Mouse (Mus musculus): ENCODE measurements around the gene Wipf2. TPM values are rescaled to one million over a fixed set of nuclear protein-coding genes. Genes with fewer than 3 reads are reported as not detected.

Gene Wipf2
- polyA plus RNA-seq, 1 experiment = 9.9 TPM

DNA sequence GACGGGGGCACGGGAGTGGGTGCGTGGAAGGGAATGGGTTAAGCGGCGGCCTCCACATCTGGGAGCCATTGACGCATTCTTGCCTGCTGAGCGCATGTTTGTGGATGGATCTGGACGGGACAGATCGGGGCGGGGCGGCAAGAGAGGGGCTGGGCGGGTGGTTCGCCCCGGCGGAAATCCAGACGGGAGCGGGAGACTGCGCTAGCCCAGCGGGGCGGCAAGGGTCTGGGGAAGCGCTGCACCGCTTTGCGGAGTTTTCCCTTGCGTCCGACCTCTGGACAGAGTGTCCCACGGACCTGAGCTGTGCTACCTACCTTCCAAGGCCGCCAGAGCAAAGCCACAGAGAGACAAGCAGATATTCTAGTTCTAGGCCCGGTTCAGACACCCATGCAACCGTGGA, 72.7 kb downstream of the Wipf2 start:
- no peaks in the 10 kb centered on the region for H3K36me3 ChIP-seq (ENCODE audit: control insufficient read depth, insufficient read depth, low read length)
- H3K4me3 ChIP-seq (ENCODE audit: insufficient read depth, low read depth, low read length) = peak overlapping the region; percentile 53
- DNase-seq = peak; percentile 86
- H3K27me3 ChIP-seq (replicated peaks; ENCODE audit: control insufficient read depth, insufficient read depth, low read length) = no peaks in the 10 kb centered on the region
- peak overlapping the region; percentile 96 for H3K27ac ChIP-seq (ENCODE audit: insufficient read depth, low read depth, low read length)
- WGBS = 7% methylated on average over 29 of the region's 29 CpGs
- peaks cover 43% of the 10 kb centered on the region for H3K4me1 ChIP-seq (ENCODE audit: control insufficient read depth, insufficient read depth, low read length)
- peak; percentile 70 for TF ChIP-seq POLR2A (IDR thresholded peaks at IDR 0.05; ENCODE audit: low read depth, low read length)
- TF ChIP-seq CTCF (conservative IDR thresholded peaks at IDR 0.05; ENCODE audit: insufficient read depth, insufficient read length, low read depth, low read length) = no peak

DNA sequence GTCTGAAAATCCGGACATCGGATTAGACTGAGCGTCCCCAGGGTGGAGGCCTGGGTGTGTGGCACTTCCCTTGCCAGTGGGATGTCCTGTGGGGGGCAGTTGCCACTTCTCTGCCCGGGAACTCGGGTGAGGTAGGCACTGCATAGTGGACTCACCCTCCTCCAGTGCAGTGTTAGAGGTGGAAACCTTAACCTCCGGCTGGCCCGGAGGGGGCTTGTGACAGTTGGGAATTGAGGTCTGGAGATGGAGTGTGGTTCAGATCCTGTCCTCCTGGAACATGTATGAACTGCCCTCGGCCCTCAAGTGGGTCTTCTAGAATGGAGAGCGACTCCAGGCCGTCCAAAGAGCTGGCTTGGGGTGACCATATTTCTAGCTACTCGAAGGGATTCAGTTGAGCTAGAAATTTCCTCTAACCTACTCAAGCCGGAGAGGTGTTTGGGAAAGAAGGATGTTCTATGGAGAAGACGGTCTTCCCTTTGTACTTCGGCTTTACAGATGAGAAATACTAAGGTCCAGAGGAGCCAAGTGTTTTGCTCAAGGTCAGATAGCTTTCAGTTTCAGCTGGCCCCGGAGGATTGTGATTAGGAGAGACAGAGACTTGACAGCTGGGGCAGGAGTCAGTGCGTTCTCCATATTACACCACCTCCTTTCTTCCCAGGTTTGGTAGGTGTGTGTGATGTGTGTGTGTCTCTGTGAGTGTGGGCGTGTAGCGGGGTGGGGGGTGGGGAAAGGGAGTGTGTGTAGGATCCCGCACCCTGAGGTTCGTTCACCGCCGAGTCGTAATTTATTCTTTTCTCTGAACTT, 73.4 kb downstream of the Wipf2 start:
- H3K4me3 ChIP-seq (ENCODE audit: insufficient read depth, low read depth, low read length) = peak overlapping the region; percentile 53
- peak; percentile 59 for DNase-seq
- 5% methylated on average over 23 of the region's 23 CpGs for WGBS
- H3K27ac ChIP-seq (ENCODE audit: insufficient read depth, low read depth, low read length) = peak overlapping the region; percentile 96
- H3K36me3 ChIP-seq (ENCODE audit: control insufficient read depth, insufficient read depth, low read length) = no peaks in the 10 kb centered on the region
- peaks cover 43% of the 10 kb centered on the region for H3K4me1 ChIP-seq (ENCODE audit: control insufficient read depth, insufficient read depth, low read length)
- no peaks in the 10 kb centered on the region for H3K27me3 ChIP-seq (replicated peaks; ENCODE audit: control insufficient read depth, insufficient read depth, low read length)
- TF ChIP-seq CTCF (conservative IDR thresholded peaks at IDR 0.05; ENCODE audit: insufficient read depth, insufficient read length, low read depth, low read length) = no peak
- TF ChIP-seq POLR2A (IDR thresholded peaks at IDR 0.05; ENCODE audit: low read depth, low read length) = no peak

DNA sequence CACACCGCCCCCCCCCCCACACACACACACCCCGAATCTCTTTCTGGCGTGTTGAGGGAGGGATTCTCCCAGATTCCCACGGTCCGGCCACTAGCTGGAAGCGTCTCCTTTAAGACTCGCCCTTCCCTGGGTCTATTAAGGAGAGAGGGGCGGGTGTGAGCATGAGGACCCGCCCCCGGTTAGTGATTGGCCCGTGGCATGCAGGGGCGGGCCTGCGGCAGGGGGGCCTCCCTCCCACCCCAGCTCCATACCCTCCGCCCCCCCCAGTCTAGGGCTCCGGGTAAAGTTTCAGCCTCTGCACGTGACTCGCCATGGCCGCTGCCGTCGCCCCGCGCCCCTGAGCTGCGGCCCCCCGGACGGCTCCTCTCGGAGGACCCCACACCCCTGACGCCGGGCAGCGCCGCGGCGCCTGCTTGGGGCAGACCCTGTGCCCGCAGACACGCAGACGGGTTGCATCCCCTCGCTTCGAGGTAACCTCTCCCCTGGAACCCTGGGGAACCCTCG, 74.0 kb downstream of the Wipf2 start:
- under 1% methylated on average over 38 of the region's 38 CpGs for WGBS
- Histone ChIP-seq H3K27me3 (replicated peaks; ENCODE audit: control insufficient read depth, insufficient read depth, low read length) (no peaks in the 10 kb centered on the region), H3K4me3 (ENCODE audit: insufficient read depth, low read depth, low read length) (peak overlapping the region; percentile 93), H3K4me1 (ENCODE audit: control insufficient read depth, insufficient read depth, low read length) (peaks cover 46% of the 10 kb centered on the region), H3K27ac (ENCODE audit: insufficient read depth, low read depth, low read length) (peak overlapping the region; percentile 97), H3K36me3 (ENCODE audit: control insufficient read depth, insufficient read depth, low read length) (no peaks in the 10 kb centered on the region)
- DNase-seq = peak; percentile 96
- TF ChIP-seq POLR2A (IDR thresholded peaks at IDR 0.05; ENCODE audit: low read depth, low read length) (no peak), CTCF (conservative IDR thresholded peaks at IDR 0.05; ENCODE audit: insufficient read depth, insufficient read length, low read depth, low read length) (no peak)

DNA sequence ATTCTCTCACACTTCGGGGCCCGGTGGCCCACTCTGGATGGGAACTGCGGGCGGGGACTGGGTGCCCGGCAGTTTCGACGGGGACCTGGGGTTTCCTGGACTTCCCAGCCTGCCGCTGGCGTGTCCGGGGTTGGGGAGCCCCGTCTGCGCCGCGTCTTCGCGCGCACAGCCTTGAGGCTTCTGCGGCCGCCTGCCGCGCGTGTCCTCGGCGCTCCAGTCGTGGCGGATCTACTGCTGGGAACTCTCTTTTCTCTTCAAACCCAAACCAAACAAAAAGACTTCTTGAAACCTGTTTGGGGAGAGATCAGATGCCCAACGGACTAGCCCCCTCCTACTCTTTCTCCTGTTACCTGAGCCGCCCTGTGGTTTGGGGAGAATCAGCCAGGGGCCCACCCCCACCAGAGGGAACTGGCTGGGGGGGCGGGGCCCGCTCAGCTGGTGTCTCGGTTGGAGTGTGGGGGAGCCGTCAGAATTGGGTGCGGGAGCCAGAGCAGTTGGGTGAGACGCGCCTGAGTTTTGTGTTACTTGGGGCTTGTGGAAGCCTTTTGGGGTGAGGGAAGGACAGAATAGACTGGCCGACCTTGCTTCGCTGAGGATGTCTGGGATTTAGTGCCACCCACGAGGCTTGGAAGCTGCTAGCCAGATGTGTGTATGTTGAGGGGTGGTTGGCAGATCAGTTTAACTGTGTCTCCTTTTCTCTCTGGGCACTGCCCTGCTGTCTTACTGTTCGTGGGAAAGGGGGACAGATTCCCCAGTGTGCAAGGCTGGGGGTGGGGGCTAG, 74.7 kb downstream of the Wipf2 start:
- H3K4me3 ChIP-seq (ENCODE audit: insufficient read depth, low read depth, low read length) = peak overlapping the region; percentile 93
- no peaks in the 10 kb centered on the region for H3K36me3 ChIP-seq (ENCODE audit: control insufficient read depth, insufficient read depth, low read length)
- DNase-seq = peak; percentile 69
- peaks cover 48% of the 10 kb centered on the region for H3K4me1 ChIP-seq (ENCODE audit: control insufficient read depth, insufficient read depth, low read length)
- no peaks in the 10 kb centered on the region for H3K27me3 ChIP-seq (replicated peaks; ENCODE audit: control insufficient read depth, insufficient read depth, low read length)
- TF ChIP-seq CTCF (conservative IDR thresholded peaks at IDR 0.05; ENCODE audit: insufficient read depth, insufficient read length, low read depth, low read length) (no peak), POLR2A (IDR thresholded peaks at IDR 0.05; ENCODE audit: low read depth, low read length) (no peak)
- H3K27ac ChIP-seq (ENCODE audit: insufficient read depth, low read depth, low read length) = peak overlapping the region; percentile 97
- WGBS = 2% methylated on average over 39 of the region's 39 CpGs

DNA sequence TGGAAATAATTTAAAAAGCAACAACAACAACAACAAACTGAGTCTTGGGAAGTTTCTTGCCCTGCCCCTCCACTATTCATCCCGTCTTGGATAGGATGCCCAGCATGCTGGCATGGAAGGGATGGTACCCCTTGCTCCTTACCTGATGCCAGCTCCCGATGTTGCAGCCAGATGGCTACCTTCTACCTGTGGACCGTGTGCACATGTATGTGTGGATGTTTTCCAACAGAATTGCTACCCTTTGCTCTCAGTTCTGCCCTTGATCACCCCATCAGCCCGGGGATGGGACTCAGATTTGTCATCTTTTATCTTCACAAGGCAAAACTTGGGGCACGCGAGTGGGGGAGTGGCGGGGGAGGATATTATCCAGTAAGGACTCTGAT, 75.3 kb downstream of the Wipf2 start:
- H3K27me3 ChIP-seq (replicated peaks; ENCODE audit: control insufficient read depth, insufficient read depth, low read length) = no peaks in the 10 kb centered on the region
- H3K4me3 ChIP-seq (ENCODE audit: insufficient read depth, low read depth, low read length) = peak overlapping the region; percentile 93
- no peak overlapping the region for H3K27ac ChIP-seq (ENCODE audit: insufficient read depth, low read depth, low read length)
- DNase-seq = no peak
- H3K4me1 ChIP-seq (ENCODE audit: control insufficient read depth, insufficient read depth, low read length) = peaks cover 54% of the 10 kb centered on the region
- 37% methylated on average over 7 of the region's 7 CpGs for WGBS
- H3K36me3 ChIP-seq (ENCODE audit: control insufficient read depth, insufficient read depth, low read length) = no peaks in the 10 kb centered on the region
- TF ChIP-seq POLR2A (IDR thresholded peaks at IDR 0.05; ENCODE audit: low read depth, low read length) (no peak), CTCF (conservative IDR thresholded peaks at IDR 0.05; ENCODE audit: insufficient read depth, insufficient read length, low read depth, low read length) (no peak)

DNA sequence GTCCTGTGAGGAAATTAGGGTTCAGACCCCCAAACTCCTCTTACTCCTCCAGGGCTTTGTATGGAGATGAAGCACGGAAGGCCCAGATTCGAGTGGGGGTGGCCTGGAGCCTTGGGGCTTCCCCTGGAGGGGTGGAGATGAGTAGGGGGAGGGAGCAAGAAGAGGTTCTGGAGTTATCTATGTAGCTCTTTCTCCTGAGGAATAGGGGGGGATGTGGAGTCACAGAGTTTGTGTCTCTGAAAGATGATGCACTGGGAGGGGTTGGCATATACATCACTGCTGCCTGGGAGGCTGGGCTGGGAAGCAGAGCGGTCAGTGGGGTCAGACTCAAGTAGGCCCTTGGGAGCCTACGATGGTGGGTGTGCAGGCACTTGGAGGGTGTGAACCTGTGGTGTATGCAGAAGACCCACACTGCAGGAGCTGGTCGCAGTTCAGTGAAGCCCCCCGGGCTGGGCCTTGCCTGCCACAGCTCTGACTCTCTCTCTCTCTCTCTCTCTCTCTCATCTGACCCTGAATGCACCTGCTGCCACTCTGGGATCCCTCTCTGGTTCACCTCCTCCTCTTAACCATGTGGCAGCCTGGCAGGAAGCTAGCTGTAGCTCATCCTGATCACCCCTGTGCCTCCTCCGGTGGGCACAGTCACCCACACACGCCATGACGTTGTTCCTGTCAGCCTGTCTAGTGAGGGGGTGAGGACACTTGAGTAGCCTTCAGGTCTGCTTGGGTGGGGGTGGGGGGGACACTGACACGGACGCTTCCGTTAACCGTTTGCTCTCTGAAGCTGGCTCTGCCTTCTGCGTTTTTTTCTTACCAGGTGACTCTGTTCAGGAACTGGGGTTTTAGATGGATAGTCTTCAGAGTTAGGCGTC, 75.9 kb downstream of the Wipf2 start:
- no peak for DNase-seq
- no peaks in the 10 kb centered on the region for H3K36me3 ChIP-seq (ENCODE audit: control insufficient read depth, insufficient read depth, low read length)
- H3K4me3 ChIP-seq (ENCODE audit: insufficient read depth, low read depth, low read length) = peak overlapping the region; percentile 93; the same call in 1 of the 2 replicates
- WGBS = 45% methylated on average over 15 of the region's 15 CpGs
- peaks cover 60% of the 10 kb centered on the region for H3K4me1 ChIP-seq (ENCODE audit: control insufficient read depth, insufficient read depth, low read length)
- H3K27me3 ChIP-seq (replicated peaks; ENCODE audit: control insufficient read depth, insufficient read depth, low read length) = no peaks in the 10 kb centered on the region
- no peak for TF ChIP-seq CTCF (conservative IDR thresholded peaks at IDR 0.05; ENCODE audit: insufficient read depth, insufficient read length, low read depth, low read length)
- TF ChIP-seq POLR2A (IDR thresholded peaks at IDR 0.05; ENCODE audit: low read depth, low read length) = no peak
- H3K27ac ChIP-seq (ENCODE audit: insufficient read depth, low read depth, low read length) = no peak overlapping the region
